Mouse (Mus musculus) heart, adult 2 months (tissue): ENCODE measurements at regions not wholly inside any gene's neighbourhood (a gene's known extent, or its start where the extent isn't known, plus 50 kb on each side); places are given as distances from the start of the nearest gene placed in this dataset.

Source experiments
- DNase-seq, 2 experiments: peaks; one replicate each; pipeline ENCODE4 v3.0.0; 2021
- H3K27ac ChIP-seq: fragments of 200-600 bp; 2 replicates; pipeline ENCODE4 v1.8.1; 2022
- H3K27me3 ChIP-seq: fragments of 200-500 bp; 2 replicates; pipeline ENCODE4 v1.6.1; 2012; ENCODE audit warnings: mild to moderate bottlenecking, low read length, inconsistent platforms, mixed read lengths; ENCODE audit not compliant: control insufficient read depth, insufficient read depth
- H3K36me3 ChIP-seq: fragments of 200-500 bp; 2 replicates; pipeline ENCODE4 v1.6.1; 2012; ENCODE audit warnings: low read length, inconsistent platforms; ENCODE audit not compliant: control insufficient read depth, insufficient read depth
- H3K4me1 ChIP-seq: fragments of 200-500 bp; 2 replicates; pipeline ENCODE4 v1.6.1; 2011; ENCODE audit warnings: low read length; ENCODE audit not compliant: control insufficient read depth, insufficient read depth
- H3K4me3 ChIP-seq: fragments of 200-600 bp; 2 replicates; pipeline ENCODE4 v1.8.1; 2022
- H3K79me2 ChIP-seq: fragments of 200-500 bp; replicated peaks from 2 replicates; pipeline ENCODE4 v1.6.1; 2012; ENCODE audit warnings: mild to moderate bottlenecking, inconsistent platforms, low read length, moderate library complexity, mixed read lengths; ENCODE audit not compliant: control insufficient read depth, insufficient read depth
- H3K9ac ChIP-seq: fragments of 200-500 bp; 2 replicates; pipeline ENCODE4 v1.6.1; 2012; ENCODE audit warnings: low read depth, mild to moderate bottlenecking, control low read depth, inconsistent platforms, low read length, mixed read lengths
- CTCF ChIP-seq: fragments of 200-600 bp; IDR thresholded peaks from 2 replicates; pipeline ENCODE4 v1.8.1; 2022; ENCODE audit warnings: antibody characterized with exemption, mild to moderate bottlenecking, moderate library complexity
- EP300 ChIP-seq: fragments of 200-500 bp; IDR thresholded peaks from 2 replicates; pipeline ENCODE4 v1.6.1; 2011; ENCODE audit warnings: low read depth, low read length, control low read depth; ENCODE audit not compliant: insufficient read depth
- POLR2A ChIP-seq: fragments of 200-500 bp; IDR thresholded peaks from 2 replicates; pipeline ENCODE4 v1.6.1; 2011; ENCODE audit warnings: mild to moderate bottlenecking, low read depth, low read length, control low read depth; ENCODE audit not compliant: insufficient read depth
- WGBS: fragments of 180-500 bp; shearing (Covaris S2); methylation state at CpG from one replicate; pipeline ENCODE4 v1.1.7; 2018; 5-methylcytosine and 5-hydroxymethylcytosine counted together
- intact Hi-C: fragments of 180-260 bp; cut with DNase I; formaldehyde crosslinking; loops from one replicate; pipeline ENCODE4 v1.15.1; 2025

- Histone ChIP-seq H3K4me3 (no peak overlapping the region), H3K27ac (no peak overlapping the region), H3K79me2 (no peaks in the 10 kb centered on the region), H3K36me3 (no peaks in the 10 kb centered on the region), H3K4me1 (no peaks in the 10 kb centered on the region), H3K27me3 (no peaks in the 10 kb centered on the region), H3K9ac (no peak overlapping the region)
- DNase-seq, result no peak
- intact Hi-C loops, result no loop called here
- TF ChIP-seq EP300, result no peak
- no peak for TF ChIP-seq CTCF
- no peak for TF ChIP-seq POLR2A
These were observed 731.2 kb upstream of the Ndn start for GRCm38 (mm10) chr7:61615156-61615555.

- TF ChIP-seq CTCF (no peak), EP300 (no peak), POLR2A (no peak)
- no peak overlapping the region for H3K9ac ChIP-seq
- intact Hi-C loops, result no loop called here
- no peaks in the 10 kb centered on the region for H3K4me1 ChIP-seq
- no peaks in the 10 kb centered on the region for H3K36me3 ChIP-seq
- H3K27ac ChIP-seq, result no peak overlapping the region
- H3K27me3 ChIP-seq, result no peaks in the 10 kb centered on the region
- no peak for DNase-seq
- no peaks in the 10 kb centered on the region for H3K79me2 ChIP-seq
- WGBS, result 57% methylated on average over 4 of the region's 4 CpGs
- no peak overlapping the region for H3K4me3 ChIP-seq
These were observed 701.4 kb upstream of the Ndn start for GRCm38 (mm10) chr7:61644893-61645545.

- no peaks in the 10 kb centered on the region for H3K27me3 ChIP-seq
- no peak for TF ChIP-seq EP300
- TF ChIP-seq POLR2A, result no peak
- no peak for TF ChIP-seq CTCF
- no peak overlapping the region for H3K9ac ChIP-seq
- H3K4me3 ChIP-seq, result no peak overlapping the region
- 68% methylated on average over 3 of the region's 3 CpGs for WGBS
- no peak for DNase-seq
- no peaks in the 10 kb centered on the region for H3K4me1 ChIP-seq
- H3K36me3 ChIP-seq, result no peaks in the 10 kb centered on the region
- H3K79me2 ChIP-seq, result no peaks in the 10 kb centered on the region
- no peak overlapping the region for H3K27ac ChIP-seq
- intact Hi-C loops, result no loop called here
These were observed 688.3 kb upstream of the Ndn start for GRCm38 (mm10) chr7:61658086-61658485.

GRCm38 (mm10) chr7:61683080-61683479 lies 663.3 kb upstream of the Ndn start:
- WGBS, result 50% methylated on average over 1 of the region's 1 CpGs
- no peak for TF ChIP-seq CTCF
- TF ChIP-seq EP300, result no peak
- TF ChIP-seq POLR2A, result no peak
- H3K36me3 ChIP-seq, result no peaks in the 10 kb centered on the region
- intact Hi-C loops, result no loop called here
- H3K4me1 ChIP-seq, result no peaks in the 10 kb centered on the region
- no peak overlapping the region for H3K9ac ChIP-seq
- H3K4me3 ChIP-seq, result no peak overlapping the region
- no peaks in the 10 kb centered on the region for H3K79me2 ChIP-seq
- H3K27ac ChIP-seq, result no peak overlapping the region
- DNase-seq, result no peak
- H3K27me3 ChIP-seq, result no peaks in the 10 kb centered on the region

GRCm38 (mm10) chr7:61685052-61685655 lies 661.2 kb upstream of the Ndn start:
- no peak overlapping the region for H3K4me3 ChIP-seq
- H3K4me1 ChIP-seq, result no peaks in the 10 kb centered on the region
- H3K36me3 ChIP-seq, result no peaks in the 10 kb centered on the region
- intact Hi-C loops, result no loop called here
- WGBS, result 51% methylated on average over 5 of the region's 5 CpGs
- no peaks in the 10 kb centered on the region for H3K27me3 ChIP-seq
- no peak for DNase-seq
- H3K9ac ChIP-seq, result no peak overlapping the region
- H3K79me2 ChIP-seq, result no peaks in the 10 kb centered on the region
- H3K27ac ChIP-seq, result no peak overlapping the region
- no peak for TF ChIP-seq CTCF

GRCm38 (mm10) chr7:61726149-61726548 lies 620.2 kb upstream of the Ndn start:
- Histone ChIP-seq H3K9ac (no peak overlapping the region), H3K4me1 (no peaks in the 10 kb centered on the region), H3K27ac (no peak overlapping the region), H3K4me3 (no peak overlapping the region), H3K27me3 (no peaks in the 10 kb centered on the region), H3K36me3 (no peaks in the 10 kb centered on the region), H3K79me2 (no peaks in the 10 kb centered on the region)
- DNase-seq, result no peak
- TF ChIP-seq CTCF (no peak), POLR2A (no peak), EP300 (no peak)
- intact Hi-C loops, result loop anchor here (10.0 kb wide), 1 partner anchor 61 kb away; no protein-coding TSS in a partner anchor
